Mouse (Mus musculus) splenic B cell, adult 2 months (primary cell): ENCODE measurements around the gene Ttc19.

ENCODE experiments used
- DNase-seq: peaks from one replicate; pipeline ENCODE4 v3.0.0-alpha.2; 2011; ENCODE audit warnings: low read depth, low spot score
- H3K27me3 ChIP-seq: 2 replicates; pipeline ENCODE4 v1.6.1; 2012; ENCODE audit warnings: mild to moderate bottlenecking, low read length, moderate library complexity, mixed read lengths; ENCODE audit not compliant: control insufficient read depth, poor library complexity, insufficient read depth, severe bottlenecking
- H3K36me3 ChIP-seq: 2 replicates; pipeline ENCODE4 v1.6.1; 2012; ENCODE audit warnings: mild to moderate bottlenecking, low read length, moderate library complexity, mixed read lengths; ENCODE audit not compliant: control insufficient read depth, poor library complexity, insufficient read depth, severe bottlenecking

Gene Ttc19

DNA sequence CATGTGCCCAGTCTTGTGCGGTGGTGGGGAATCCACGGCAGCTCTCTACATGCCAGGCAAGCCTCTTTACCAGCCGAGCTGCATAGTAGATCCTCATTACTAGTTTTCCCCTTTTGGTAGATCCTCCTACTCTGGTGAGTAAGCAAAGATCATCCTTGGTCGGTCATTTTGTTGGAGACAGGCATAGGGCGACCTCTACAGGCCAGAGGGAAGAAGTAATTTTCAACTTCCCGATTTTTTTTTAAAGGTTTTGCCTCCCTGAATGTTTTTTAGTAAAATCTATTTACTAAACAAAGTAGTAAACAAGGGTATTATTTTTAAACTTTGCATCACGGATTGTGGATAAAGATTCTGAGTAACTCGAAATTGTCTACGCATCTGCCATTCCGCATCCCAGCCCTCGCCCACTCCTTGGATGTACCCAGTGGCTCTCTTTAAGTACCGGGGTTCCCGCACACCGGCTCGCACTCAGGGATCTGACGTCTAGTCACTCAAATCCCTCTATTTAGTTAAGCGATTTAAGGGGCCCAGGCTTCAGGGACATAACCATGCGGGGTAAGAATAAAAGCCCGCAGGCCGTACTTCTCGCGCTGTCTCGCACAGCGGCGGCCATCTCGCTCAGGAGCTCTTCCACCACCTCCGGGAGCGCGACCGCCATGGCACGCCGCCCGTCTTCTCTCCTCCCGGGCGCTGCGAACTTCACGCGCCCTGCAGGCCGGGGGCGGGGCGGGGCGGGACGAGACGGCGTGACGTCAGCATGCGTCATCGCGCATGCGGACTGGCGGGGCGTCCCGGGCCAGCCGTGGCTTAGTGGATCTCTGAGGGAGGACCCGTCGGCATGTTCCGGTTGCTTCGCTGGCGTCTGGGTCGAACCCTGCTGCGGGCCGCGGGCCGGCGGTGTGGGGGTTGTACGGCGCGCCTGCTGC is at the start of gene Ttc19, which contains the start of gene Zswim7:
Gene Ttc19, plus strand, starts transcription at position 799 of the 926 bp plus-strand sequence.
Gene Zswim7, minus strand, starts transcription at position 701 of the 926 bp plus-strand sequence.
- no peaks in the 10 kb centered on the region for H3K27me3 ChIP-seq
- H3K36me3 ChIP-seq, result peaks cover 4% of the 10 kb centered on the region; the same call in 1 of the 2 replicates
- peak; percentile 95 for DNase-seq

DNA sequence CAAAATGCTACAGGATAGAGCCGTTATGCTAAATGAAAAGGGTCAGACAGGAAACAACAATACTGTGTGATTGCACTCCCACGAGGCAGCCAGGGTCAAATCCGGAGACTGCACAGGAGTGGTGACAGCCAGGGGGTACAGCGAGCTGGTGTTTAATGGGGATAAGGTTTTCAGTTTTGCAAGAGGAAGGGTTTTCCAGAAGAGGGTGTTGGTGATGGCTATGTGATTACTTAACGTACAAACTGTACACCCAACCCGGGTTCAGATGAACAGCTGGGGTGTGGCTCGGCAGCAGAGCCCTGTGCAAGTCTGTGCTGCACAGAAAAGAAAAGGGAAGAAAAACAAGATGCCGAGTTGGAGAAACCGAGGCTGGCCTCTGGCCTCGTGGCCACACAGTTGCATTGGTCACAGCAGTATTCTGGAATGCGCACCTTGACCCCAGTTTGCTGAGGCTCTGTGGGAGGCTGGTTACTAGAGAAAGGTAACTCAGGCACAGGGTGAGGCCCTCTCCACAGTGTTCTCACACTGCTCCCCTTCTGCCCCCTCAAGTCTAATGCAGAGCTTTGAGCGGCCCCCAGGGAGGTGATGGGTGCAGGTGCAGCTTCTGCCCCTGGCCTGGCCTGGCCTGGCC is 40.5 kb upstream of the Ttc19 start:
- H3K27me3 ChIP-seq, result no peaks in the 10 kb centered on the region
- H3K36me3 ChIP-seq, result no peaks in the 10 kb centered on the region
- no peak for DNase-seq

GRCm38 (mm10) chr11:62243871-62244270 is 37.4 kb upstream of the Ttc19 start:
- DNase-seq, result no peak
- no peaks in the 10 kb centered on the region for H3K27me3 ChIP-seq
- H3K36me3 ChIP-seq, result no peaks in the 10 kb centered on the region

GRCm38 (mm10) chr11:62244471-62244870 is 36.8 kb upstream of the Ttc19 start:
- no peaks in the 10 kb centered on the region for H3K36me3 ChIP-seq
- DNase-seq, result no peak
- no peaks in the 10 kb centered on the region for H3K27me3 ChIP-seq

GRCm38 (mm10) chr11:62247759-62248400 is 33.4 kb upstream of the Ttc19 start:
- no peaks in the 10 kb centered on the region for H3K27me3 ChIP-seq
- H3K36me3 ChIP-seq, result no peaks in the 10 kb centered on the region
- DNase-seq, result no peak

- Histone ChIP-seq H3K27me3 (no peaks in the 10 kb centered on the region), H3K36me3 (no peaks in the 10 kb centered on the region)
- DNase-seq, result peak; percentile 36
Observed at GRCm38 (mm10) chr11:62248401-62249244, 32.6 kb upstream of the Ttc19 start, which contains the start of gene Adora2b. TSS of gene Adora2b (plus strand) at chr11:62248984.

GRCm38 (mm10) chr11:62249266-62250037 is 31.8 kb upstream of the Ttc19 start:
- peak; percentile 9 for DNase-seq
- no peaks in the 10 kb centered on the region for H3K27me3 ChIP-seq

GRCm38 (mm10) chr11:62251047-62251446 is 30.2 kb upstream of the Ttc19 start:
- H3K36me3 ChIP-seq, result no peaks in the 10 kb centered on the region
- peak; percentile 11 for DNase-seq
- no peaks in the 10 kb centered on the region for H3K27me3 ChIP-seq

More at GRCm38 (mm10) chr11:62249266-62250037, 31.8 kb upstream of the Ttc19 start:
- no peaks in the 10 kb centered on the region for H3K36me3 ChIP-seq

DNA sequence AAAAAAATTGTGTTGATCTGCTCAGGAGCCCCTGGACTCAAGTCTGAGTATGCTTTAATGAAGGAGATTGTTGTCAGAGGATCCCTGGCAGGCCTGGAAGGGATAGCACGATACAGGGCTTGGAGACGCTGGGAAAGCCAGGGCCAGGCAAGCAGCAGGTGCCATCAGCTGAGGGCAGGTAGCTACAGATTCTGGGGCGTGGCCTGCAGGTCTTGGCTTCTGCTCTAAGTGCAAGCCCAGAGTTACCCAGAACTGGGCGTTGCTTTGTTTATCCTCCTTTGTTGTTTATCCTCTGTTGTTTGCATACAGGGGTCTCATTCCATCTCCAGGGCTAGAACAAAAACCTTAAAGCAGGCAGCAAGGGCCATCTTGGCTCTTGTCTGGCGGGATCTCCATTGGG is 27.9 kb upstream of the Ttc19 start:
- Histone ChIP-seq H3K36me3 (no peaks in the 10 kb centered on the region), H3K27me3 (no peaks in the 10 kb centered on the region)
- DNase-seq, result no peak

DNA sequence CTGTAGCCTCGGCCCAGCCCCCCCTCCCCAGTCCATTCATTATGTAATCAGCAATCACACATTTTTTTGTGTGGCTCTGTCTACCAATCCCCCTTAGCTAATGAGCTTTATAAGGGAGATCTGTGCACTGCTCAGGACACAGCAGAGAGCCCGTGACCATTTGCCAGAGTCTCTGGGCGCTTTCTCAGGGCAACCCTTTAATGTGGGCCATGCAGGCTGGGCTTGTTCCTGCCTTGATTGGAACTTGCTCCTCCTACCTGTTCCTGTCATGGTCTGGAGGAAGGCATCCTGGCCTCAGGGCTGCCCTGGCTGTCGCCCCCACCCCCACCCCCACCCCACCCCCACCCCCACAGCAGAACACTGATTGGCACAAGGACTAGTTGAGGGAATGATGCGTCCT is 22.1 kb upstream of the Ttc19 start:
- DNase-seq, result no peak
- H3K27me3 ChIP-seq, result no peaks in the 10 kb centered on the region
- no peaks in the 10 kb centered on the region for H3K36me3 ChIP-seq

DNA sequence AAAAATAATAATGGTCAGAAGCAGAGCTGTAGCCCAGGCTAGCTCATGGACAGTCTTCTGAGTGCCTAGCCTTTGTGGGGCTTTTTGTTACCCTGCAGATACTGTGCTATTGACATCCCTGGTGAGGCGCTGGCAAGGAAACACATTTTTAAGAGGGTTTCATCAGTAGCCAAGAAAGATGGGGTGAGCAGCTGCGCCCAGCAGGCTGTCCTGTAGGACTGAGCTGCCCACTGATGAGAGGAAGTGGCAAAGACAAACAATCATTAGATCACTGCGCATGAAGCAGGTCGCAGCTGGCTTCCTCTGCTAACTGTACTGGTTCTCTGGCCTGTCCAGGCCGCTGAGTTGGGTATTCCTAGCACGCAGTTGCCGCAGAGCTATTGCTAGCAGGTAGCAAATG is 17.7 kb upstream of the Ttc19 start:
- H3K27me3 ChIP-seq, result no peaks in the 10 kb centered on the region
- DNase-seq, result no peak
- H3K36me3 ChIP-seq, result no peaks in the 10 kb centered on the region

GRCm38 (mm10) chr11:62264018-62264417 is 17.3 kb upstream of the Ttc19 start:
- DNase-seq, result no peak
- H3K36me3 ChIP-seq, result no peaks in the 10 kb centered on the region
- H3K27me3 ChIP-seq, result no peaks in the 10 kb centered on the region

DNA sequence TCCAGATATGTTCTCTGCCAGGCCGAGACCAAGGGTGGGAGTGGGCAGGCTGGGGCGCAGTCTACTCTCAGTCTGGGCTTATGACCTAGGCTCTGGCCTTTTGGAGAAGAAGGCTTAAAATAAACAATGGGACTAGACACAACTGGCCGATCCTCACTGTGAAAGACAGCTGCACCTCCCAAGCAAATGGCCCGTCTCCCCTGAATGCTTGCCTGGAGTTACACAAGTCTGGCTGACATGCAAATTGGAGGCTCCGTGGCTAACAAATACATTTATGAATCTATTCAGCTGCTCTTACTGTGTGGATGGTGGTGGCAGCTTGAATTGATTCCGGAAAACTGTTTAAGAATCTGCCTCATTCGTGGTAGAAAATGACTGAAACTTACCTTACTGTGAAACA is 15.6 kb upstream of the Ttc19 start:
- H3K36me3 ChIP-seq, result no peaks in the 10 kb centered on the region
- H3K27me3 ChIP-seq, result no peaks in the 10 kb centered on the region
- DNase-seq, result no peak
